Mouse (Mus musculus) stomach, embryonic 15.5 days (tissue): ENCODE measurements at regions not wholly inside any gene's neighbourhood (a gene's known extent, or its start where the extent isn't known, plus 50 kb on each side); places are given as distances from the start of the nearest gene placed in this dataset.
A peak's percentile ranks its signal among the peaks of the same experiment; 100 is the strongest.
"Not testable (repeated sequence)": the region's sequence is repeated elsewhere in the genome, so short reads cannot be mapped to it uniquely, and the experiment has no call there.

ENCODE experiments used
- ATAC-seq: fragments of 200-750 bp; cut with Nextera tagmentation; 2 replicates; pipeline ENCODE4 v1.8.0; 2017; ENCODE audit warnings: low read depth, moderate number of reproducible peaks, moderate TSS enrichment; ENCODE audit not compliant: insufficient read depth, low FRiP score
- H3K27ac ChIP-seq: fragments of 300-500 bp; sonication (generic); 2 replicates; pipeline ENCODE4 v1.5.1; 2015; ENCODE audit warnings: mild to moderate bottlenecking, inconsistent platforms
- H3K27me3 ChIP-seq: fragments of 300-500 bp; sonication (generic); replicated peaks from 2 replicates; pipeline ENCODE4 v1.6.1; 2015; ENCODE audit warnings: inconsistent platforms
- H3K36me3 ChIP-seq: fragments of 300-500 bp; sonication (generic); 2 replicates; pipeline ENCODE4 v1.6.1; 2015; ENCODE audit warnings: inconsistent platforms
- H3K4me1 ChIP-seq: fragments of 300-500 bp; sonication (generic); 2 replicates; pipeline ENCODE4 v1.6.1; 2015; ENCODE audit warnings: inconsistent platforms
- H3K4me2 ChIP-seq: fragments of 300-500 bp; sonication (generic); 2 replicates; pipeline ENCODE4 v1.6.1; 2015; ENCODE audit warnings: mild to moderate bottlenecking, inconsistent platforms
- H3K4me3 ChIP-seq: fragments of 300-500 bp; sonication (generic); replicated peaks from 2 replicates; pipeline ENCODE4 v1.5.1; 2015; ENCODE audit warnings: inconsistent platforms
- H3K9ac ChIP-seq: fragments of 300-500 bp; sonication (generic); 2 replicates; pipeline ENCODE4 v1.6.1; 2015; ENCODE audit warnings: inconsistent platforms
- H3K9me3 ChIP-seq: fragments of 300-500 bp; sonication (generic); 2 replicates; pipeline ENCODE4 v1.6.1; 2016; ENCODE audit warnings: inconsistent platforms
- WGBS: fragments of 180-500 bp; shearing (Covaris S2); methylation state at CpG from one replicate; pipeline ENCODE4 v1.1.7; 2015; 5-methylcytosine and 5-hydroxymethylcytosine counted together

DNA sequence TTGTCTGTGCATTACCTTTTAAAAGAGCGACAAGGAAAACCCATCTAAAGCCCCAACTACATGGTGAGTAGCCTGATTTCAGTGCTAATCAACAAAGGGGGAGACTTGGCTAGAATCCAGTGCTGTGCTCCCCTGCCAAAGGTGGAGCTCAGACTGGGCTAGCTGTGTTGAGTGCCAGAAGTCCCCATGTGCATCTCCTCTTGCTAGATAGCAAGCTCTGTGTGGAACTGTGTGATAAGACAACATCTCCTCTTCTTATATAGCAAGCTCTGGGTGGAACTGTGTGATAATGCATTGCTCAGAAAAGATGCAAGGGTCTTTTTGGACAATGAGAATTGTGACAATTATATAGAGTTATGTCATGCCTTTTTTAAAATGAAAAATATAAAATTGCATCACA, 741.4 kb downstream of the Adam6a start:
- no peak for ATAC-seq
- no peaks in the 10 kb centered on the region for H3K27me3 ChIP-seq
- H3K27ac ChIP-seq: no peak overlapping the region
- WGBS: 80% methylated on average over 1 of the region's 1 CpGs
- H3K36me3 ChIP-seq: no peaks in the 10 kb centered on the region
- no peaks in the 10 kb centered on the region for H3K9me3 ChIP-seq
- no peak overlapping the region for H3K4me2 ChIP-seq
- no peak overlapping the region for H3K9ac ChIP-seq
- H3K4me3 ChIP-seq: no peak overlapping the region
- no peaks in the 10 kb centered on the region for H3K4me1 ChIP-seq

GRCm38 (mm10) chr12:114287041-114287440, 743.3 kb downstream of the Adam6a start:
- no peak for ATAC-seq
- Histone ChIP-seq H3K9me3 (no peaks in the 10 kb centered on the region), H3K4me2 (no peak overlapping the region), H3K4me1 (no peaks in the 10 kb centered on the region), H3K27ac (no peak overlapping the region), H3K27me3 (no peaks in the 10 kb centered on the region), H3K4me3 (no peak overlapping the region), H3K36me3 (no peaks in the 10 kb centered on the region), H3K9ac (no peak overlapping the region)
- 89% methylated on average over 3 of the region's 3 CpGs for WGBS

- 90% methylated on average over 3 of the region's 3 CpGs for WGBS
- H3K4me1 ChIP-seq: no peaks in the 10 kb centered on the region
- no peaks in the 10 kb centered on the region for H3K27me3 ChIP-seq
- H3K4me2 ChIP-seq: no peak overlapping the region
- H3K9ac ChIP-seq: no peak overlapping the region
- no peaks in the 10 kb centered on the region for H3K9me3 ChIP-seq
- no peak for ATAC-seq
- no peak overlapping the region for H3K27ac ChIP-seq
- H3K36me3 ChIP-seq: no peaks in the 10 kb centered on the region
- no peak overlapping the region for H3K4me3 ChIP-seq
Measured at GRCm38 (mm10) chr12:114291083-114291482, 747.4 kb downstream of the Adam6a start.

DNA sequence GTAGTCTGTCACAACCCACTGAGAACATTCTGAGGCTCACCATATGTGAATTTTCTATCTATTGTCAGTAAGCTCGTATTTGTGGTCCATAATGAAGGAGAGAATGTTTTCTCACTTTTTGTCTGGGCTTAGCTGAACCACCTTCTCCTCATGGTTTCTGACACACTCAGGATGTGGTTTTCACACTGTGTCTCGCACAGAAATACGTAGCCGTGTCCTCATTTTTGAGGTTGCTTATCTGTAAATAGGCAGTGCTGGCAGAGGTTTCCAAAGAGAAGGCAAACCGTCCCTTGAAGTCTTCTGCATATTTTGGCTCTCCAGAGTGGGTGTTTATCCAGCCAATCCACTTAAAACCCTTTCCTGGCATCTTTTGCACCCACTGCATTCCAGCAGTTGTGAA, 756.1 kb downstream of the Adam6a start:
- 76% methylated on average over 5 of the region's 5 CpGs for WGBS
- no peaks in the 10 kb centered on the region for H3K9me3 ChIP-seq
- no peak for ATAC-seq
- no peaks in the 10 kb centered on the region for H3K4me1 ChIP-seq
- no peak overlapping the region for H3K9ac ChIP-seq
- H3K27me3 ChIP-seq: no peaks in the 10 kb centered on the region
- H3K27ac ChIP-seq: no peak overlapping the region
- no peaks in the 10 kb centered on the region for H3K36me3 ChIP-seq
- no peak overlapping the region for H3K4me3 ChIP-seq
- H3K4me2 ChIP-seq: no peak overlapping the region

- H3K4me3 ChIP-seq: no peak overlapping the region
- H3K4me1 ChIP-seq: no peaks in the 10 kb centered on the region
- no peaks in the 10 kb centered on the region for H3K36me3 ChIP-seq
- no peaks in the 10 kb centered on the region for H3K9me3 ChIP-seq
- no peak overlapping the region for H3K9ac ChIP-seq
- no peaks in the 10 kb centered on the region for H3K27me3 ChIP-seq
- H3K27ac ChIP-seq: no peak overlapping the region
- H3K4me2 ChIP-seq: no peak overlapping the region
- ATAC-seq: no peak
- WGBS: 85% methylated on average over 2 of the region's 2 CpGs
Measured at GRCm38 (mm10) chr12:114301728-114302127, 758.0 kb downstream of the Adam6a start.

- Histone ChIP-seq H3K27me3 (no peaks in the 10 kb centered on the region), H3K9me3 (no peaks in the 10 kb centered on the region), H3K4me1 (no peaks in the 10 kb centered on the region), H3K9ac (no peak overlapping the region), H3K4me2 (no peak overlapping the region), H3K4me3 (no peak overlapping the region), H3K27ac (no peak overlapping the region), H3K36me3 (no peaks in the 10 kb centered on the region)
- no peak for ATAC-seq
Measured at GRCm38 (mm10) chr12:114332552-114332951, 788.8 kb downstream of the Adam6a start.

GRCm38 (mm10) chr12:114366276-114366675, 822.6 kb downstream of the Adam6a start:
- ATAC-seq: no peak
- Histone ChIP-seq H3K9ac (no peak overlapping the region), H3K4me2 (no peak overlapping the region), H3K27ac (no peak overlapping the region), H3K27me3 (no peaks in the 10 kb centered on the region), H3K9me3 (no peaks in the 10 kb centered on the region), H3K4me1 (no peaks in the 10 kb centered on the region), H3K36me3 (no peaks in the 10 kb centered on the region), H3K4me3 (no peak overlapping the region)
- WGBS: 60% methylated on average over 3 of the region's 3 CpGs

DNA sequence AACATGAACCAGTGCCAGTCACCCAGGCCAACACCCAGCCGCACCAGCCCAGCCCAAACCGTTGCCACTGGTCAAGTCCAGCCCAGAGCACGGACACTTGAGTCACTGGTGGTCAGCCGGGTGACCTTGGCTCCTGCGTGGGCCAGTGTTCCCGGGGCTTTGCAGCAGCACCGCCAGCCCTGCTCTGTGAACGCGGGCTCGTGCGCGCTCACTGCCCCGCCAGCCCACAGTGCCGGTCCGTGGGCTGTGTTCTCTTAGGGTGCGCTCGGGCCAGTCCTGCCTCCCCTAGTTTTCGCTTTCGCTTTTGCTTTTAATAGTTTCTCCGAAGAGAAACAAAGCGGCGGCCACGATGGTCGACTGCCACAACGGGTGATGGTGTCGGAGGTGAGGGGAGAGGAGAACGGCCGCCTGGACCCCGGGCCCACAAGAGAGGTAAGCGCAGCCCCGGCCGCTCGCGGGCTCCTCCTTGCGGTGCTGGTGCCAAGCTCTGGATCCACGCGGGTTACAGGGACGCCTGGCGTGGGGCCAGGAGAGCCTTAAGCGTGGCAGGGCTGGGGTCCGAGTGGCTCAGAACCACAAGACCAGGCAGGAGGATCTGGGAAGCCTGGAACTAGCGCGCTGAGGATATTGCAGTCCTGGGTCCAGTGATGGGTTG, 835.1 kb downstream of the Adam6a start:
- Histone ChIP-seq H3K4me2 (peak overlapping the region; percentile 42), H3K4me3 (peak overlapping the region; percentile 31)
- not testable (repeated sequence) for H3K4me1 ChIP-seq, ATAC-seq, H3K9ac ChIP-seq, H3K36me3 ChIP-seq, H3K9me3 ChIP-seq, H3K27ac ChIP-seq, H3K27me3 ChIP-seq
- 27% methylated on average over 37 of the region's 43 CpGs for WGBS

DNA sequence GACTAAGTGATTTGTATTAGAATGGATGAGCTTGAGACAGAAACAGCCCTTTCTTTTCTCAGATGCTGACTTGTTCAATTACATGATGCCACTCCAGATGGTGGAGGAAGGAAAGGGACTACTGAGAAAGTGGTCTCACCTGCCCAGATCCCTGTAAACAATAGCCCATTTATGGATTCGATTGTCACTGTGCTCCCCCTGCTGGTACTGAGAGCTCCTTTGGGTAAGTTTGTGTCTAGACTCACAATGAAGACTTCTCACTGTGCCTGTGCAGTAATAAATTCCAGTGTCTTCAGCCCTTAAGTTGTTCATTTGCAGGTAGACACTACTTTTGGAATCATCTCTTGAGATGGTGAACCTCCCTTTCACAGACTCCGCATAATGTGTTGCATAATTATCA, 847.7 kb downstream of the Adam6a start:
- H3K36me3 ChIP-seq: no peaks in the 10 kb centered on the region
- no peaks in the 10 kb centered on the region for H3K9me3 ChIP-seq
- H3K27ac ChIP-seq: no peak overlapping the region
- no peak overlapping the region for H3K9ac ChIP-seq
- no peak overlapping the region for H3K4me2 ChIP-seq
- no peaks in the 10 kb centered on the region for H3K27me3 ChIP-seq
- no peak overlapping the region for H3K4me3 ChIP-seq
- no peak for ATAC-seq
- no peaks in the 10 kb centered on the region for H3K4me1 ChIP-seq
- WGBS: 73% methylated on average over 2 of the region's 2 CpGs

GRCm38 (mm10) chr12:114406206-114406605, 862.5 kb downstream of the Adam6a start:
- H3K4me1 ChIP-seq: no peaks in the 10 kb centered on the region
- no peaks in the 10 kb centered on the region for H3K9me3 ChIP-seq
- ATAC-seq: no peak
- 50% methylated on average over 2 of the region's 2 CpGs for WGBS
- no peaks in the 10 kb centered on the region for H3K36me3 ChIP-seq
- H3K4me2 ChIP-seq: no peak overlapping the region
- H3K4me3 ChIP-seq: no peak overlapping the region
- no peaks in the 10 kb centered on the region for H3K27me3 ChIP-seq
- no peak overlapping the region for H3K9ac ChIP-seq
- no peak overlapping the region for H3K27ac ChIP-seq

GRCm38 (mm10) chr12:114434529-114434928, 890.8 kb downstream of the Adam6a start:
- Histone ChIP-seq H3K27me3 (no peaks in the 10 kb centered on the region), H3K4me1 (no peaks in the 10 kb centered on the region), H3K36me3 (no peaks in the 10 kb centered on the region), H3K27ac (no peak overlapping the region), H3K4me3 (no peak overlapping the region), H3K9ac (no peak overlapping the region), H3K9me3 (no peaks in the 10 kb centered on the region), H3K4me2 (no peak overlapping the region)
- ATAC-seq: no peak

DNA sequence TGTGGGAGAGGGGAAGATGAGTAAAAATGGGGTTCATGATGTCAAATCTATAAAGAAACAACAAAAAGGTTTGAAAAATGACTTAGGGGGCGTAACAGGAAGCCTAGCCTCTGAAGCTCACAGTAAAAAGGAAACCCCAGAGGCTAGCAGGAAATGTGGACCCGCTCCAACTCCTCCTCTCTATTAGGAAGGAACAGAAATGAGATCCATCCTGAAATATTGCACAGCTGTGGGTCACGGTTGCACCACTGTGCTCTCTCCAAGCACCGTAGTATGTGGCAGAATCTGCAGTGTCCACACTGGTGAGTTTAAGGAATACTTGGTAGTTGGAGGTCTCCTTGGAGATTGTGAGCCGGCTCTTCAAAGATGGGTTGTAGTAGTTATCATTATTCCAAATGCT, 918.3 kb downstream of the Adam6a start:
- peaks cover 3% of the 10 kb centered on the region; the same call in 1 of the 2 replicates for H3K9me3 ChIP-seq
- H3K36me3 ChIP-seq: no peaks in the 10 kb centered on the region
- no peak overlapping the region for H3K27ac ChIP-seq
- no peak overlapping the region for H3K9ac ChIP-seq
- no peak overlapping the region for H3K4me3 ChIP-seq
- H3K27me3 ChIP-seq: no peaks in the 10 kb centered on the region
- ATAC-seq: no peak
- H3K4me1 ChIP-seq: no peaks in the 10 kb centered on the region
- 76% methylated on average over 5 of the region's 5 CpGs for WGBS
- H3K4me2 ChIP-seq: no peak overlapping the region

DNA sequence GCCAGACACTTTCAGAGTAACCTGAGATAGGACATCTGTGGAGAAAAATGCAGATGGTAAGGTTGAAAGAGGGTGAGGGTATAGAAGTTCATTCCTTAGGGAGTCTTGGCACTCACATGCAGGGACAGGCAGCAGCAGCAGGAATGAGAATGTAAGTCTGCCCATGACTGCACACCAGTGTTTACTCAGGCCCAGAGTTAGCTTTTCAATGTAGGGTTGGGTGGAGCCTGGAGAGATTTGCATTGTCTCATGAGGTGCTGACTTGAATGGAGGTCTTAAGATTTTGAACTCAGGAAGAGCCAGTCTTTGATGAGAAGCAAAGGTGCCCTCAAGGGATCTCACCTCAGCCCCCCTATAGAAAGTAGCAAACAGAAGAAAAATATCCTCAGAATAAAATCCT, 918.9 kb downstream of the Adam6a start:
- Histone ChIP-seq H3K27ac (no peak overlapping the region), H3K36me3 (no peaks in the 10 kb centered on the region), H3K27me3 (no peaks in the 10 kb centered on the region), H3K9ac (no peak overlapping the region), H3K9me3 (peaks cover 3% of the 10 kb centered on the region; the same call in 1 of the 2 replicates), H3K4me2 (no peak overlapping the region), H3K4me3 (no peak overlapping the region), H3K4me1 (no peaks in the 10 kb centered on the region)
- ATAC-seq: no peak
